Mouse (Mus musculus): ENCODE measurements at regions not wholly inside any gene's neighbourhood (a gene's known extent, or its start where the extent isn't known, plus 50 kb on each side); places are given as distances from the start of the nearest gene placed in this dataset.

GRCm38 (mm10) chr8:7653804-7654203 lies 1007.2 kb downstream of the Efnb2 start:
- Histone ChIP-seq H3K4me3 (ENCODE audit: low read depth, low read length) (no peak overlapping the region), H3K4me1 (ENCODE audit: insufficient read depth, low read depth, low read length) (no peaks in the 10 kb centered on the region), H3K36me3 (replicated peaks) (no peaks in the 10 kb centered on the region), H3K27me3 (ENCODE audit: insufficient read depth, low read length) (no peaks in the 10 kb centered on the region), H3K9me3 (replicated peaks) (no peaks in the 10 kb centered on the region)
- TF ChIP-seq CTCF (IDR thresholded peaks at IDR 0.05; ENCODE audit: low read depth, low read length): no peak
- TF ChIP-seq TAL1 (conservative IDR thresholded peaks at IDR 0.05; ENCODE audit: low read depth, low read length): no peak
- TF ChIP-seq GATA1 (IDR thresholded peaks at IDR 0.05; ENCODE audit: borderline replicate concordance, low read length): no peak
- DNase-seq (ENCODE audit: low spot score) (no peak), ATAC-seq (ENCODE audit: extremely low read depth, insufficient number of reproducible peaks, low FRiP score, poor library complexity, severe bottlenecking) (no peak)

Data from G1E (cell line).